Mouse (Mus musculus): ENCODE results near the gene Kat2a.
"Not testable (repeated sequence)": the region's sequence is repeated elsewhere in the genome, so short reads cannot be mapped to it uniquely, and the experiment has no call there.

Gene Kat2a

GRCm38 (mm10) chr11:100671049-100671448, 41.2 kb downstream of the Kat2a start:
- DNase-seq (ENCODE audit: low spot score) = no peak

- no peak for DNase-seq (ENCODE audit: low spot score)
Observed at GRCm38 (mm10) chr11:100659806-100660205, 52.5 kb downstream of the Kat2a start.

- DNase-seq (ENCODE audit: low spot score) = no peak
Observed at GRCm38 (mm10) chr11:100656458-100656857, 55.8 kb downstream of the Kat2a start.

- not testable (repeated sequence) for DNase-seq (ENCODE audit: low spot score)
Observed at GRCm38 (mm10) chr11:100655589-100655988, 56.7 kb downstream of the Kat2a start.

All from urinary bladder, postnatal 25 days (tissue).